Mouse (Mus musculus): ENCODE measurements around the gene Hsd11b2. TPM values are rescaled to one million over a fixed set of nuclear protein-coding genes. Genes with fewer than 3 reads are reported as not detected.

Gene Hsd11b2
- total RNA-seq, 2 experiments from 2014 or later: not detected

DNA sequence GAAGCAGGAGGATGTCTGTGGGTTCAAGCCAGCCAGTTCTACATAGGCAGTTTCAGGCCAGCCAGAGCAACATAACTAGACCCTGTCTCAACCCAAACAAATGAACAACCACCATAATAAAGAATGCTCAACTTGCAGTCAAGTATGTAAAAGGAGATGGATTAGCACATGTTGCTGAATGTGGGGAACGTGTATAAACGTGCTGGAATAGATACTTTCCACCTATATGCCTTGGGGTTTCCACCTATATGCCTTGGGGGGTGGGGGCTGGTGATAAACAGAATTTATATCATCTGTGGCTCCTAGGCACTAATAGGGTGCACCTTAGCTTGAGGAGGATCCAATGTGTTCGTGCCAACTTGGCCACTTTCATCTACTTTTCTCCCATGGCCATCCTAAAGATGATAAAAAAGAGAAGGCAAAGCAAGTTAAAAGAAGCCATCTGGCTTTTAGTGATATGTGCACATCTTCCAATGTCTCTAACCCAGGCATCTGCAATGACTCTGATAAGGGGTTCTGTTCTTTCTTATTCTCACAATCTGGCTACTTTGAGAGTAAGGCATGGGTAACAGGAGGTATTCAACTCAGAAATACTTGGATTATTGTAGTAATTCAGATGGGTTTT, 23.6 kb downstream of the Hsd11b2 start:
- no peak for DNase-seq (ENCODE audit: low spot score in 2 of 2)
- Histone ChIP-seq H3K4me3 (no peak overlapping the region), H3K27ac (no peak overlapping the region)
- no peak for TF ChIP-seq CTCF (conservative IDR thresholded peaks at IDR 0.05)

DNA sequence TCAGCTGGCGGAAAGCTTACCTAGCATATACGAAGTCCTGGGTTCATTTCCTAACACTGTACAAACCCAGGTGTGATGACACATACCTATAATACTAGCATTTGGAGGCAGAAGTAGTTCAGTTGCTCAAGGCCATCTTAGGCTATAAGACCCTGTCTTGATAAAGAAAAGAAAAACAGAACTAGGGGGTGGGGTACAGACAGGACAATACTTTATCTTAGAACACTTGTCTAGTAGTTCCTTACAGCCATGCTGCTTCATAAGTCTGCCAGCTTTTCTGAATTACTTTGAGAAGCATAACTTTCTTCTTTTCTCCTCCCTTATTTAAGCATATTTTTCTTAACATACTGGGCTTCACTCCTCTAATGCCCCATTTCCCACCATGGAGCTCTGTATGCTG, 24.3 kb downstream of the Hsd11b2 start:
- no peak for TF ChIP-seq CTCF (conservative IDR thresholded peaks at IDR 0.05)
- H3K27ac ChIP-seq: no peak overlapping the region
- H3K4me3 ChIP-seq: no peak overlapping the region
- DNase-seq (ENCODE audit: low spot score in 2 of 2): no peak

DNA sequence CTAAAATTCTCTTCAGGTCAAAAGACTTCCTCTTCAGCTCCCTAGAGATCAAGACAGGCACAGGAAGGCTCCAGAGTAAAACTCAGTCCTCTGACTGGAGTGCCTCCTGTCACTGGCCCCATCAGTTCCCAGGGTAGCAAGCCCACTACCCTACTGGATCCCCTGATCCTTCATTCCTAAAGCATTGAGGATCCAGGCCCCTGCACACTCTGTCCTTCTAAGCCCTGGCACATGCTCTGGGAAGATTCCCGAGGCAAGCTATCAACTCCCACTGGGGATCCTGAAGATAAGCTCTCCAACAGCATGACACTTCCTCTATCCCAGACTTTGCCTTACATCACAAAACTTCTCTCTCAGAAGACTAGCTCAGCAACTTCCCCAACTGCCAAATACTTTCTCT, 25.1 kb downstream of the Hsd11b2 start:
- peak overlapping the region; percentile 49; the same call in 1 of the 2 replicates for H3K27ac ChIP-seq
- no peak for DNase-seq (ENCODE audit: low spot score in 2 of 2)
- H3K4me3 ChIP-seq: no peak overlapping the region
- TF ChIP-seq CTCF (conservative IDR thresholded peaks at IDR 0.05): no peak

DNA sequence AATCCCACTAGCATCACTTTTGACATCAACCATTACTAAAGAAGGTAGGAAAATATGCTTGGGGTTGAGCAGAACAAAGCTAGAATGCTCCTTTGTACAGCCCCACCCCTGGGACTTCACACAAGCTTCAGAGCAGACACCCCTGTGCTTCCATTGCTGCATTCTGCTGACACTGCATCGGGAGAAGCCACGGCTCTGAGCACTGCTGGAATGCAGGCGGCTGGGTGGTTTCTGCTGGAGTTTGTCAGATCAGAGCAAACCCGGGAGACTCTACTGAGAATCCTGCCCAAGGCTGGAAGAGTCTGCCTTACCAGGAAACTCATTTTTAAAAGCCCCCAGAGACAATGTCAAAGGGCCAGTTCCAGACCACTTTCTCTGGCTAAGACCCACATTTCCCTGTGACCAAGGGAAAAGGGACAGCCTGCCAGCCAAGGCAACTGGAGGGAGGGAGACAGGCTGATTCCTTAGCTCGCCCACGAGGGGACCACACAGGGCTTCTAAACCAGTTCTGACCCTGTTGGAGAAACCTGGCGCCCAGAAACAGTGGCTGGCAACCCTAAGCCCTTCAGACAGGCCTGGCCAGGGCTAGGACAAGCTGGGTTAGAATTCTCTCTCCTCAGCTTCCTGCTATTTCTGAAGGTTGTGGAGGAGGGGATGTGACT, 26.1 kb downstream of the Hsd11b2 start:
- DNase-seq (ENCODE audit: low spot score in 2 of 2): no peak
- Histone ChIP-seq H3K4me3 (no peak overlapping the region), H3K27ac (peak overlapping the region; percentile 49)
- TF ChIP-seq CTCF (conservative IDR thresholded peaks at IDR 0.05): no peak

DNA sequence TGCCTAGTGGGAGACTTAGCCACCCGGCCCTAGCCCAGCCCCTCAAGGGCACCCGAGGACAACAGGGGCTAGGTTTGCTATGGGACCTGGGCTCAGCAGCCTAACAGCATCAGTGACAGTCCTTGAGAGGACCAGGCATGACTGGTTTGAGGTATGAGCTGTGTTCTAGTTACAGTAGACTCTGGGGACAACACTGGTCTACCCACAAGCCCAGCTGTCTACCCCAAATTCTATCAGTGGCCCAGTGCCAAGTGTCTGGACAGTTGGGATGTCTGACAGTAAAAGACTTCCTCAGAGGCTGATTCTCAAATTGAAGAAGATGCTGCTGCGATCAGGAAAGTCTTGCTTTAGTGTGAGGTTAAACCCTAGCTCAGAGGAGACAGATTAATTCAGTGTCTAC, 26.7 kb downstream of the Hsd11b2 start:
- no peak for TF ChIP-seq CTCF (conservative IDR thresholded peaks at IDR 0.05)
- Histone ChIP-seq H3K4me3 (no peak overlapping the region), H3K27ac (peak overlapping the region; percentile 49; the same call in 1 of the 2 replicates)
- DNase-seq (ENCODE audit: low spot score in 2 of 2): peak in 1 of 2 experiments; percentile 26

DNA sequence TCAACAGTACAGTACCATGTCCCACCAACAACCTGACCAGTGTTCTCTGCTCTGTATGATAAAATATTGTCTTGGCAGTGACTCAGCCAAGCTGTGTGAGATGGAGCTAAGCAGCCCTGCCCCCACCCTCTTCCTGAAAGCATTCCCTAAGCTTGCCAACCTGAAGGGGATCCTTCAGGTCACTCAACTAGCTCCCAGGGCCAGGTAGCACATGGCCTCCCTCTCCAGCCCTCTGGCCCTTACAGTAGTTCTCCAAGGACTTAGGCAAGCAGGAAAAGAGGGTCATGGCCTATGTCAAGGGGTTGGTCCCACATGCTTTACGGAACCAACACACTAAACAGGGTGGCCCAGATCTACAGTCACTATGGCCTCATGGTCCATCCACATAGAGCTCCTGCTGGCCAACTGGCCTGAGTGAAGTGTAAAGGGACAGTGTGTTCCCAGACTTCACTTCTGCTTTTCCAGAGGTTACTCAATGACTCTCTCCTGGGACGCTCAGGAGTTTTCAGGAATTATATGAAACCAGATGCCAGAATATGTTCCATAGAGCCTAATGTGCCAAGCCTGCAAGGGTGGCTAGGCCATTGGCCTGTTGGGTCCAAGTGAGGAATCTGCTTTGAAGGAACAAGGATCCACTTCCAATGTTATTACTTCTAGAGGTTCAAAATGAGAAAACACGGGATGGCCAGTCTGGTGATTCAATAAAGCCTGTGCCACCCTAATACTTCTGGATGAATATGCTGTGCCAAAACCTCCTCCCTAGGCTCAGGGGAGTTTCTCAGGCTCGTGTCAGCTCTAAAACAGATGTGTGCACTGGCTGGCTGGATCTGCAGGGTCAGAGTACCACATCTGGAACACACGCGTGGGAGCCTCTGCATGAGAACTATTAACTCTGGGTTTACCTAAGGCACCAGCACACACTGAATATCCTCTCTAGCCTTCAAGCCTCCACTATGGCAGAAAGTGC, 28.1 kb downstream of the Hsd11b2 start:
- no peak for DNase-seq (ENCODE audit: low spot score in 2 of 2)
- Histone ChIP-seq H3K27ac (no peak overlapping the region), H3K4me3 (no peak overlapping the region)
- no peak for TF ChIP-seq CTCF (conservative IDR thresholded peaks at IDR 0.05)

DNA sequence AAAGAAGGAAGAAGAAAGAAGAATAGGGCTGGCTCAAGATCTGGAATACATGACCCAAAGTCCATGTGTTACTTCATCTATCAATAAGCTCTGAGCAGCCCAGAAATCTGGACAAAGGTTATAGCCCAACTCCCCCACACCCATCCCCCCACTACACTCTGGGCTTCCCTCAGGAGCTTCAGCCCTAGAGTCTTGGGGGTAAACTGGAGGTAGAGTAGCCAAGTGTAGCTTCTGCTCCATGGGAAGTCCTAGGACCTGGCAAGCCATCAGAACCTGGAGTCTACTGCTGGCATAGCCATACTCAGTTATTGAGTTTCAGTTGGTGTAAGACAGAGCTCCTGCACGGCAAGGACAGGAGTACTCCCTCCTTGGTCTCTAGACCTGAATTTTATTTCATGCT, 31.0 kb downstream of the Hsd11b2 start:
- DNase-seq (ENCODE audit: low spot score in 2 of 2): no peak
- H3K4me3 ChIP-seq: no peak overlapping the region
- no peak overlapping the region for H3K27ac ChIP-seq
- no peak for TF ChIP-seq CTCF (conservative IDR thresholded peaks at IDR 0.05)

DNA sequence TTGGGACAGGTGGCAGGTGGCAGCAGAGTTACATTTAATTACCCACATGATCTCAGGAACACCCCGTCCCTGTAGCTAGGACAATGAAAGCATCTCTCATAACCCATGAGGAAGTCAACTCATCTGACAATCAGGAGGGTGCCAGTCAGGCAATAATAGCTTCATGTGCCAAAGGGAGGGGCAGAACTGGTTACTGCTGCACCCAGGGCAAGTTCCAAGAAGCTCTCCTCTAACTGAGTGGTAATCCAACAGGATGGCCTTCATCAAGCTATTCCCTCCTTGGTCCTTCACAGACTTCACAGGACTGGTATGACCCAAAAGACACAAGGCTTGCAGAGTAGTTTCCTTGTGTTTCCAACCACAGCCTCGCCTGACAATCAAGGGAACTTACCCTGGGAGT, 31.5 kb downstream of the Hsd11b2 start:
- no peak overlapping the region for H3K4me3 ChIP-seq
- no peak for TF ChIP-seq CTCF (conservative IDR thresholded peaks at IDR 0.05)
- DNase-seq (ENCODE audit: low spot score in 2 of 2): no peak
- H3K27ac ChIP-seq: no peak overlapping the region

DNA sequence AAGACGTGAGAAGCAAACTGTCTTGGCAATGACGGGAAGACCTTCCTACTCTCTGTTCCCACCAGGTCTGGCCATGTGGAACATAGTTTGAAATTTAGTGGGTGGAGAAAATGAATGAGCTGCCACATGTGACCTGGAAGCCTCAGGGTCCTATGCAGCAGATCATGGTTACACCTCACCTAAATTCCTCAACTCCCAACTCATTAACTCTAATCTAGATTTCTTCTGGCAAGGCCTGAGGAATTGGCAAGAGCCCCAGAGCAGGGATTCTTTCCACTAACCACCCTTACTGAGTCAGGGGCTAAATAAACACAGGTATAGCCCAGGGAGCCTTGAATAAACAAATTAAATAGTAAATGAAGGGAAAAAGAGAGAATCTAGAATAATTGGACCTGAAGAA, 33.5 kb downstream of the Hsd11b2 start:
- no peak for DNase-seq (ENCODE audit: low spot score in 2 of 2)
- H3K27ac ChIP-seq: no peak overlapping the region
- no peak for TF ChIP-seq CTCF (conservative IDR thresholded peaks at IDR 0.05)
- H3K4me3 ChIP-seq: no peak overlapping the region

DNA sequence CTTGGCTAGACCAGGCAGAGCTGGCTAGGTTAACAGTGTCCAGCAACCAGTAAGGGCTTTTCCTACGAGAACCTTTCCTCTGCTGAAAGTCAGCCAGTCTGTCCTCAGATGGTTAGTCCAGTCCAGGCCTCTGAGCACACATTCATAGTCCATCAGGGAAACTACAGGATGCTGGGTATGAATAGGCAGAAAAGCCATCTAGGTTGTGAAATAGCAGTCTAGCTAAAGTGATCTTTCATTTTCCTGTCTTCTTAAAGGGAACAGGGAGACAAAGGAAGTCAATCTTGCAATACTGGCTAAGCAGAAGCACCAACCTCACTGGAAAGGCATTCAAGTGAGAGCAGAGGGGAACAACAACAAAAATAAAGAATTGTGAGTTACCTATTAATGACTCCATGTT, 34.3 kb downstream of the Hsd11b2 start:
- no peak for DNase-seq (ENCODE audit: low spot score in 2 of 2)
- no peak for TF ChIP-seq CTCF (conservative IDR thresholded peaks at IDR 0.05)

DNA sequence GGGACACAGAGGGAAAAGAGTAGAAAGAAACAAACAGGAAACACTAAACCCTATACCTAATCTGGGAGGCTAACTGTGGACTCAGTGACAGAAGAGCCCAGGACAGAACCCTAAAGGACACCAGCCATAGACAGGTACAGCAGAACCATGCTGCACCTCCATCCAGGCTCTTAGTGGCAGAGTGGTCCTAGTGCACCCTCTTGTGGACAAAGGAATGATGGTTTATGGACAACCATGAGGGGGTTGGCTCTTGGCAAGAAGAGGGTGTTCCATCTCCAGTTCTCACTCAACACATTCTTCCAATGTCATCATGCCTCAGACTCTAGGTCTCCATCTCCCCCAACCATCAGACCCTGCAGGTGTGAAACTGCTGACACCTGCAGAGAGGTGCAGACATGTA, 35.5 kb downstream of the Hsd11b2 start:
- Histone ChIP-seq H3K27ac (no peak overlapping the region), H3K4me3 (no peak overlapping the region)
- TF ChIP-seq CTCF (conservative IDR thresholded peaks at IDR 0.05): peak; percentile 89
- DNase-seq (ENCODE audit: low spot score in 2 of 2): peak; percentile 58 to 72

More for the DNA sequence above, 34.3 kb downstream of the Hsd11b2 start:
- H3K4me3 ChIP-seq: no peak overlapping the region
- no peak overlapping the region for H3K27ac ChIP-seq

DNA sequence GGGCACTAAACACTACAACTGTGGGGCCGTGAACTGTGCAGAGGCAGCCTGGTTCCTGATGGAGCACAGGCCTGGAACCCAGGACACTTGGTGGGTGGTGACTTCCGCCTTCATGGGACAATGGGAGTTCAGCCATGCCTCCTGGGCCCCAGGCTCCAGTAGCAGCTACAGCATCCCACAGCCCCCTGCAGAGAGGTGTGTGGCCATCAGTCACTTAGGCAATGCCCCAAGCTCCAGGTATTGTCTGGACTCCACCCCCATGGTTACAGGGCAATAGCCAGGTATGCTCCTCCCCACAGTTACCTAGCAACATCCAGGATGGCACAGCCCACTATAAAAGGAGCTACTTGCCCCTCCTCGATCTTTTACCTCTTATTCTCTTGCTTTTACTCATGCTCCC, 36.7 kb downstream of the Hsd11b2 start:
- no peak for DNase-seq (ENCODE audit: low spot score in 2 of 2)
- no peak overlapping the region for H3K4me3 ChIP-seq
- TF ChIP-seq CTCF (conservative IDR thresholded peaks at IDR 0.05): no peak
- H3K27ac ChIP-seq: no peak overlapping the region

DNA sequence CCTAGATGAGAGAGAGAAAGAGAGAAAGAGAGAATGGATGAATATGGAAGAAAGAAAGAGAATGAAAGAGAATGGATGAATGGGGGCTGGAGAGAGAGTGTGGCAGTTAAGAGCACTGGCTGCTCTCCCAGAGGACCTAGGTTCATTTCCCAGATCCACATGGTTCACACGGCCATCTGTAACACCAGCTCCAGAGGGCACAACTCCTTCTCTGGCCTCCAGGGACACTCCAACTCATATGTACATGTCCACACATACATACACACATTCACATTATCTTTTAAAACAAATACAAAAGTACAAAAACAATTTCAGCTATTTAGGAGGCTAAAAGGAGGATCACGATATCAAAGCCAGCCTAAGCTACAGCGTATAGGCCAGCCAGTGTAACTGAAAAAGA, 44.3 kb downstream of the Hsd11b2 start:
- no peak for DNase-seq (ENCODE audit: low spot score in 2 of 2)
- no peak overlapping the region for H3K27ac ChIP-seq
- H3K4me3 ChIP-seq: peak overlapping the region; percentile 5; the same call in 1 of the 2 replicates
- no peak for TF ChIP-seq CTCF (conservative IDR thresholded peaks at IDR 0.05)

Data from layer of hippocampus, adult 2 months (tissue).